Mouse (Mus musculus) adrenal gland, postnatal 10 days (tissue): Measurements from ENCODE around the gene Gpd1. TPM values are rescaled to one million over a fixed set of nuclear protein-coding genes. Genes with fewer than 3 reads are reported as not detected.
"Not testable (repeated sequence)": the region's sequence is repeated elsewhere in the genome, so short reads cannot be mapped to it uniquely, and the experiment has no call there.

Experiments
- DNase-seq: peaks from one replicate; pipeline ENCODE4 v3.0.0; 2021; ENCODE audit warnings: mixed read lengths
- total RNA-seq, 2 experiments: library from RNA; stranded (reverse); gene quantifications; 2 replicates each; pipeline ENCODE4 v1.2.3; 2021

The Gpd1 gene
- total RNA-seq, 2 experiments from 2014 or later = 1,543 to 1,818 TPM

DNA sequence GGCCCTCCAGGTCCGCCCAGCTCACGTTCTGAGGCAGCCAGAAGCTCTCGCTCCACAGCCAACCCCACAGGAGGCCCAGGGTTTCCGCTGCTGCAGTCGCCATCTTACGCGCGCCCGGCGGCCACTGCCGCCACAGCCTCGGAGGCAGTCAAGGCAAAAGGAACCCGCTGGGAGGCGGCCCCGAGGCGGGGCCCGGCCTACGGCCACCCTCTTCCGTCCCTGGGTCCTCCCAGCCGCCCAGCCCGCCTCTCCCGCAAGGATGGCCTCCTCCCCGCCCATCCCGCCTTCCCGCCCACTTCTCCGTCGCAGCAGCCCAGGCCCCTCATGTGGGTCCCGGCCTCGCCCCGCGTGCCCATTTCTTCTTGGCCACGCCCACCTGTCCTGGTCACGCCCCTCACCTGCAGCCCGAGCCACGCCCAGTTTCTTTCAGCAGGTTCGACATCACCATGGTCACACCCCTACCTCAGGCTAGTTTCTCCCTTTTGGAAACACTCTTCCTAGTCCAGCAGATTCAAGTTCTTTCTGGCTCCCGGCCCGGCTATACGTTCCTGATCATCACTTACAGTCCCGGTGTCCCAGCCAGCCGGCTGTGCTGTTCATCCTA, 55.1 kb downstream of the Gpd1 start:
- peak; percentile 94 for DNase-seq

GRCm38 (mm10) chr15:99772881-99772924, 55.4 kb downstream of the Gpd1 start, which contains the start of gene Cers5:
TSS of gene Cers5 (minus strand) at chr15:99772885.
- not testable (repeated sequence) for DNase-seq

DNA sequence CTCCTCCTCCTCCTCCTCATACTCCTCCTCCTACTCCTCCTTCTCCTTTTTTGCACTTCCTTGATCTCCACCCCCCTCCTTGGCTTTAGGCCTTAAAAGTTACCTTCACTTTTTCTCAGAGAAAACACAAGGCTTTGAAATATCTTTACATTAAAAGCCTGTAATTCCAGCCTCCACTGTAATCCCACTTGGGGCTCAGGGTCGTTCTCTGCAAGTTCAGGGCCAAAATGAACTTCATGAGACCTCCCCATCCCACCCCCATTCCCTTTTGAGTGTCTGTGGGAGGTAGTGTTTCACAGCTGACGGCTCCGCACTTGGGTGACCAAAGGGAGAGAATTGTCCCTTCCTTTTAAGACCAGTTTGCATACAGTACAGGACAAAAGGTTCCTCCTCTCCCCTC, 55.6 kb downstream of the Gpd1 start:
- no peak for DNase-seq

Other genes starting within 250 kb of the Gpd1 start
- gene Bcdin3d, start 242.8 kb upstream of the Gpd1 start, total RNA-seq = 1 to 10 TPM; 6.0 to 6.5 TPM
- gene Faim2, start 189.3 kb upstream of the Gpd1 start, total RNA-seq = 10 to 100 TPM; 10.5 to 13.7 TPM
- 1 to 10 TPM in 1 of 2 experiments, under 1 TPM in 1; 0.33 to 1.4 TPM for gene Aqp2, start 138.5 kb upstream of the Gpd1 start, total RNA-seq
- gene Aqp5, start 126.7 kb upstream of the Gpd1 start, total RNA-seq = 1 to 10 TPM in 1 of 2 experiments, under 1 TPM in 1; 0.61 to 1.6 TPM
- not detected for gene Aqp6, start 116.1 kb upstream of the Gpd1 start, total RNA-seq
- gene Racgap1, start 65.9 kb upstream of the Gpd1 start, total RNA-seq = 10 to 100 TPM; 32.1 TPM
- gene Asic1, start 47.1 kb upstream of the Gpd1 start, total RNA-seq = 1 to 10 TPM in 1 of 2 experiments, under 1 TPM in 1; 0.75 to 1.5 TPM
- gene Smarcd1, start 15.4 kb upstream of the Gpd1 start, total RNA-seq = 10 to 100 TPM; 47.1 to 49.6 TPM
- 10 to 100 TPM; 10.9 to 24.6 TPM for gene Gm17349, start 12.0 kb upstream of the Gpd1 start, total RNA-seq
- gene Cox14, start 8.1 kb downstream of the Gpd1 start, total RNA-seq = 100 to 1,000 TPM; 178 to 185 TPM
- gene Cers5, start 55.4 kb downstream of the Gpd1 start, total RNA-seq = 10 to 100 TPM; 35.9 to 41.6 TPM
- gene Lima1, start 157.9 kb downstream of the Gpd1 start, total RNA-seq = 10 to 100 TPM; 37.7 to 39.7 TPM
- gene Fam186a, start 249.5 kb downstream of the Gpd1 start, total RNA-seq = under 1 TPM; 0.06 to 0.09 TPM